Mouse (Mus musculus): ENCODE data around the gene Lkaaear1. TPM values are rescaled to one million over a fixed set of nuclear protein-coding genes. Genes with fewer than 3 reads are reported as not detected.
A peak's percentile ranks its signal among the peaks of the same experiment; 100 is the strongest.

Gene Lkaaear1
- total and polyA plus RNA-seq, 3 experiments = not detected

DNA sequence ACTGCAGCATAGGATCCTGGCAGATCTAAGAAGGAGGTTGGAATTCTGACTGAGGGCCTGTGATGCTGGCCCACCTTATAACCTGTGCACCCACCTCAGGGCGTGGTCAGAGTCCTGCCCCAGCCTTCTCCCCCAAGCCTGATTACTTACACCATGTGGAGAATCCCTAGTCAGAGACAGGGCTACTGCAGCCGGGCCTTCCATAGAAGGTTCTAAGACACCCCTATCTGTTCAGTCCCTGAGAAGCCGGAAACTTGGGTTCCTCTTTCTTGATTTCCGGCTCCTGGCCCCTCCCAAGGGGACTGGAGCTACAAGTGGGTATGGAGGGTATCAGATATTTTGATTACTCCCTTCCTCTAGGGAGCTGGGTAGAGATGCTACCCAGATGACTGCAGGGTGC, 6.7 kb downstream of the Lkaaear1 start (continued):
- TF ChIP-seq ETS1 (IDR thresholded peaks at IDR 0.05; ENCODE audit: low read depth, low read length) (peak; percentile 56; the same call in 1 of the 2 replicates), POLR2A (IDR thresholded peaks at IDR 0.05; ENCODE audit: control insufficient read depth in 1 of 2, insufficient read depth in 1 of 2, low read depth in 1 of 2, low read length in 2 of 2, poor library complexity in 1 of 2) (peak; percentile 37 to 80; a peak in 3 of 4 replicates), SIN3A (IDR thresholded peaks at IDR 0.05; ENCODE audit: low read length) (peak; percentile 68), NRF1 (IDR thresholded peaks at IDR 0.05; ENCODE audit: insufficient read depth, low read depth, low read length, poor library complexity, severe bottlenecking) (no peak), HCFC1 (IDR thresholded peaks at IDR 0.05; ENCODE audit: low read depth, low read length) (peak; percentile 60), POLR2AphosphoS2 (IDR thresholded peaks at IDR 0.05; ENCODE audit: low read length) (peak; percentile 49; the same call in 1 of the 2 replicates), JUND (IDR thresholded peaks at IDR 0.05; ENCODE audit: low read depth, low read length) (0 out of 2 replicates have a peak, but pooled peaks have one; percentile 20)

DNA sequence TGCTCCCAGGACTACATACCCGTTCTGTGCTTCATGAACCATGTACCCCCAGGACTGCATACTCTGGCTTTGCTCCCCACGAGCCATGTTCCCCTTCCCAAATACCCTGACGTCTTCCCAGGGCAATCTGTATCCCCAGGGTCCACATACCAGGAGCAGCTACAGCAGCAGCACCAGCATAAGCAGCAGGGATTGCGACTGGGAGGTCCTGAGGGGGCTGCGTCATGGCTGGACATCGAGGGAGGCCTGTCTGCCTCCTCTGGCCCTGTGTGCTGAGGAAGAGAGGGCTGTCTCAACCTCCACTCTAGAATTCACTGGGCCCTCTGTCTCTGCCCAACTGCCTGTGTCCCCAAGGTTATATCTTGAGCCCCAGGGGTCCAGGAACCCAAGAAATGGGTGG, 7.2 kb downstream of the Lkaaear1 start:
- peaks cover 0 to 26% of the 10 kb centered on the region in 2 experiments; a peak in 2 of 4 replicates for H3K36me3 ChIP-seq (ENCODE audit: control insufficient read depth in 1 of 2, insufficient read depth in 2 of 2, low read length in 2 of 2)
- peak overlapping the region; percentile 83 for H3K27ac ChIP-seq (ENCODE audit: control insufficient read depth, low read depth, low read length)
- H3K27me3 ChIP-seq (ENCODE audit: control insufficient read depth in 1 of 2, insufficient read depth in 2 of 2, low read length in 2 of 2) = no peaks in the 10 kb centered on the region
- H3K4me1 ChIP-seq (ENCODE audit: control insufficient read depth in 1 of 2, insufficient read depth in 2 of 2, low read length in 2 of 2) = peaks cover 0 to 29% of the 10 kb centered on the region in 2 experiments; a peak in 3 of 4 replicates
- peaks cover 26% of the 10 kb centered on the region for H3K79me2 ChIP-seq (ENCODE audit: control insufficient read depth, insufficient read depth, low read length, poor library complexity)
- peak overlapping the region; percentile 71 for H3K9ac ChIP-seq (ENCODE audit: control insufficient read depth, low read depth, low read length, poor library complexity, severe bottlenecking)
- DNase-seq (ENCODE audit: low read depth, low spot score) = no peak
- H3K4me3 ChIP-seq (ENCODE audit: control insufficient read depth in 1 of 2, insufficient read depth in 1 of 2, low read depth in 2 of 2, low read length in 2 of 2) = peak overlapping the region; percentile 45 to 56
- H3K9me3 ChIP-seq (replicated peaks; ENCODE audit: insufficient read depth, low read length) = no peaks in the 10 kb centered on the region
- TF ChIP-seq ZNF384 (IDR thresholded peaks at IDR 0.05; ENCODE audit: low read depth, low read length) (no peak), ZKSCAN1 (IDR thresholded peaks at IDR 0.05; ENCODE audit: low read depth, low read length) (no peak), RAD21 (IDR thresholded peaks at IDR 0.05; ENCODE audit: low read depth, low read length) (no peak), MYC (IDR thresholded peaks at IDR 0.05; ENCODE audit: low read depth, low read length) (no peak), MAX (IDR thresholded peaks at IDR 0.05; ENCODE audit: low read length) (no peak), MYB (IDR thresholded peaks at IDR 0.05; ENCODE audit: low read depth, low read length) (no peak), BHLHE40 (IDR thresholded peaks at IDR 0.05; ENCODE audit: borderline replicate concordance, low read depth, low read length) (no peak)

DNA sequence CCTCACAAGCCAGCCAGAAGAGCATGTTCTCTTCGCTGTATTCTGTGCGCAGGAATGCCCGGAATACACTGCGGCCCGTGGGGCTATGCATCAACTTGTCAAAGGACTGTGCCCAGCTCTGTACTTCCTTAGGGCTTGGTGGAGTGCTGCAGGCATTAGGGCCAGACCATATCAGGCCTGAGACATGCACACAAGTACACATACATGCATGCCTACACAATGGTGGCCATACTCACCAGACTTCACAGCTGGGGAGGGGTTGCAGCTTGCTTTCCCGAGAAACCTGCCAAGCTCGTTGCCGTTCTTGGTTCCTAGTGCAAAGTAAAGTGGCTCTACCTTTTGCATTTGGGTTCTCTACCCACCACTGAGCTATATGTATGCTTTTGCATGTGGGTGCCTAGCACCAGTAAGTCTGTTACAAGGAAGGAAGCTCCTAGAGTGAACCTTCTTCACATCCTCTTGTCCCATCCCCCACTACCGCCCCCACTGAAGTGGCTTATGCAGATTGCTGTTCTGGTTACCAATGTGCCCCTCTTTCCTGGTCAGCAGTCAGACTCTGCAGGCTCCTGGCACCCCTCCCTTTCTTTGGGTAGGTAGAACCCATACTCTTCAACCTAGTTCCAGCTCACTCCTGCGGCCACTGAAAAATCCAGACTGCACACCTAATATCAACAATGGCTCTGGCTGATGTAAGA, 8.6 kb downstream of the Lkaaear1 start:
- Histone ChIP-seq H3K27me3 (ENCODE audit: control insufficient read depth in 1 of 2, insufficient read depth in 2 of 2, low read length in 2 of 2) (no peaks in the 10 kb centered on the region), H3K9me3 (replicated peaks; ENCODE audit: insufficient read depth, low read length) (no peaks in the 10 kb centered on the region), H3K36me3 (ENCODE audit: control insufficient read depth in 1 of 2, insufficient read depth in 2 of 2, low read length in 2 of 2) (peaks cover 0 to 36% of the 10 kb centered on the region in 2 experiments; a peak in 2 of 4 replicates), H3K4me3 (ENCODE audit: control insufficient read depth in 1 of 2, insufficient read depth in 1 of 2, low read depth in 2 of 2, low read length in 2 of 2) (no peak overlapping the region), H3K9ac (ENCODE audit: control insufficient read depth, low read depth, low read length, poor library complexity, severe bottlenecking) (no peak overlapping the region), H3K4me1 (ENCODE audit: control insufficient read depth in 1 of 2, insufficient read depth in 2 of 2, low read length in 2 of 2) (peaks cover 3 to 40% of the 10 kb centered on the region in 2 experiments), H3K79me2 (ENCODE audit: control insufficient read depth, insufficient read depth, low read length, poor library complexity) (peaks cover 26% of the 10 kb centered on the region), H3K27ac (ENCODE audit: control insufficient read depth, low read depth, low read length) (no peak overlapping the region)
- no peak for TF ChIP-seq CHD2 (IDR thresholded peaks at IDR 0.05; ENCODE audit: low read length)
- TF ChIP-seq ZMIZ1 (IDR thresholded peaks at IDR 0.05; ENCODE audit: low read depth, low read length) = 0 out of 2 replicates have a peak, but pooled peaks have one; percentile 14
- TF ChIP-seq SIN3A (IDR thresholded peaks at IDR 0.05; ENCODE audit: low read length) = no peak
- TF ChIP-seq EP300 (IDR thresholded peaks at IDR 0.05; ENCODE audit: low read depth in 1 of 2, low read length in 2 of 2) = no peak
- DNase-seq (ENCODE audit: low read depth, low spot score) = no peak

Data from MEL (cell line).